Comparison of ENCODE assay signal across 31 mouse cellular contexts in genomic region chr8:88467756-88468155, GRCm38 (mm10). TPM values are rescaled to one million over a fixed set of nuclear protein-coding genes. Genes with fewer than 3 reads are reported as not detected.
"Had no signal": no experiment of that assay in that cellular context is flagged by ENCODE, and none has a peak within 500 bp of the region (broad histone marks: within the 10 kb centered on the region; RNA-seq: fewer than 3 reads in every experiment).

No protein-coding gene starts in this region.

- H3K9ac ChIP-seq: limb, embryonic 12.5 days; limb, embryonic 13.5 days; limb, embryonic 15.5 days; liver, embryonic 12.5 days; liver, embryonic 13.5 days; liver, embryonic 14.5 days; liver, embryonic 15.5 days; liver, postnatal 0 days; lung, embryonic 14.5 days; lung, embryonic 15.5 days; midbrain, embryonic 12.5 days; midbrain, embryonic 13.5 days; midbrain, embryonic 15.5 days had no signal

- H3K27me3 ChIP-seq: limb, embryonic 13.5 days; limb, embryonic 15.5 days; liver, embryonic 13.5 days; liver, embryonic 15.5 days; lung, embryonic 15.5 days; midbrain, embryonic 13.5 days; midbrain, embryonic 15.5 days had no signal

- DNase-seq: left cerebral cortex, postnatal 4 days; liver; liver, embryonic 13.5 days; liver, postnatal 0 days; lung, adult 18-20 months; lung, adult 2 months; lung, embryonic 14.5 days; lung, postnatal 10 days; lung, postnatal 14 days; lung, postnatal 36 days; lung, postnatal 4 days; midbrain, embryonic 14.5 days had no signal

- ATAC-seq: liver, embryonic 12.5 days; liver, postnatal 0 days; lung, postnatal 0 days; midbrain, embryonic 13.5 days; midbrain, embryonic 15.5 days; midbrain, embryonic 16.5 days had no signal

- H3K36me3 ChIP-seq: limb, embryonic 10.5 days; limb, embryonic 12.5 days; limb, embryonic 13.5 days; limb, embryonic 15.5 days; liver, embryonic 12.5 days; liver, embryonic 13.5 days; liver, embryonic 15.5 days; lung, embryonic 15.5 days; midbrain, embryonic 10.5 days; midbrain, embryonic 12.5 days; midbrain, embryonic 13.5 days; midbrain, embryonic 15.5 days had no signal

- H3K9me3 ChIP-seq: limb, embryonic 10.5 days; limb, embryonic 12.5 days; limb, embryonic 13.5 days; limb, embryonic 15.5 days; liver, embryonic 12.5 days; liver, embryonic 13.5 days; liver, embryonic 15.5 days; lung, embryonic 15.5 days; midbrain, embryonic 10.5 days; midbrain, embryonic 12.5 days; midbrain, embryonic 13.5 days; midbrain, embryonic 15.5 days had no signal

- H3K4me3 ChIP-seq: limb, embryonic 10.5 days; limb, embryonic 12.5 days; limb, embryonic 13.5 days; limb, embryonic 15.5 days; liver, embryonic 12.5 days; liver, embryonic 13.5 days; liver, embryonic 15.5 days; lung, embryonic 15.5 days; megakaryocyte, embryonic 14.5 days; midbrain, embryonic 10.5 days; midbrain, embryonic 12.5 days; midbrain, embryonic 13.5 days; midbrain, embryonic 15.5 days; myocyte had no signal

- H3K4me2 ChIP-seq: limb, embryonic 12.5 days; limb, embryonic 13.5 days; limb, embryonic 15.5 days; liver, embryonic 11.5 days; liver, embryonic 12.5 days; liver, embryonic 13.5 days; liver, embryonic 15.5 days; lung, embryonic 14.5 days; lung, embryonic 15.5 days; midbrain, embryonic 11.5 days; midbrain, embryonic 12.5 days; midbrain, embryonic 13.5 days; midbrain, embryonic 15.5 days had no signal

- H3K4me1 ChIP-seq: limb, embryonic 12.5 days; limb, embryonic 13.5 days; liver, embryonic 12.5 days; liver, embryonic 13.5 days; liver, embryonic 15.5 days; lung, embryonic 15.5 days; megakaryocyte, embryonic 14.5 days; midbrain, embryonic 13.5 days; midbrain, embryonic 15.5 days had no signal

- H3K27ac ChIP-seq: limb, embryonic 10.5 days; limb, embryonic 12.5 days; limb, embryonic 13.5 days; limb, embryonic 15.5 days; liver, embryonic 12.5 days; liver, embryonic 13.5 days; liver, embryonic 14.5 days; liver, embryonic 15.5 days; lung, embryonic 15.5 days; macrophage; midbrain, embryonic 10.5 days; midbrain, embryonic 12.5 days; midbrain, embryonic 13.5 days; midbrain, embryonic 15.5 days had no signal

RNA-seq across cellular contexts. Expression of gene Nkd1, which starts 53.4 kb away (rescaled TPM):
- polyA plus RNA-seq: macrophage had no signal
